Mouse (Mus musculus): ENCODE results near the gene Arl5a.
A peak's percentile ranks its signal among the peaks of the same experiment; 100 is the strongest.

Arl5a gene

DNA sequence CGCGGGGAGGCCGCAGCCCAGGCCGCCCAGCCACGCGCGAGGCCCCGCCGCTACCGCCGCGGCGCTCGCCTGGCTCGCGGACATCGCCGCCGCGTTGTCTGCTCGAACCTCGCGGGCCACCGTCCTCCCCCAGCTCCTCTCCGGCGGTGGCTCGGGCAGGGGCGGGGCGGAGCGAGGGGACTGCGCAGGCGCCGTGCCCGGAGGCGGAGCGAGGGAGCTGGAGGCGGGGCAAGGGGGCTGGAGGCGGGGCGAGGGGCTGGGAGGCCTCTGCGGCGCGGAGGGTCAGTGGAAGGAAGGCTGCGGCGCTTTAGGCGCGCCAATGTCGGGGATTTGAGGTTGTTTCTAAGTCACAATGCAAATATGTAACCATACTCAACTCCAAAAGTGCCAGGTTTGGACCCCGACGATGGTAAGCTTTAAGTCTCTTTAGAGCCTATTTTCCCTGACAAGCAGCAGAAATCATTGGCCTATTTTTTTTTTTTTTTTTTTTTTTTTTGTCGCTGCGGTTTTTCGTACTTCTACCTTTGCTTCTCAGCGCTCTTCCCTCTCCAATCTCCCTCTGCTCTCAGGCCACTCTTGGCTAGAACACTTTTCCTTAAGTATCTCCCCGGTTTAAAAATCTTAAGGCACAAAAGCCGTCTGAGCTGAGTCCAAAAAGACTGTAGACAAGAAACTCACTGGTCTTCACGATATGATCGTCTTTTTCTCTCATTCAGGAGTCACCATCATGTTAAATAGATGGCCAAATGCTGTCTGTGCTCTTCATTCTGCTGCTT is at the start of gene Arl5a:
TSS of gene Arl5a (minus strand) at position 155 of the 776 bp plus-strand sequence.
- DNase-seq (ENCODE audit: low read depth), result peak; percentile 94

DNA sequence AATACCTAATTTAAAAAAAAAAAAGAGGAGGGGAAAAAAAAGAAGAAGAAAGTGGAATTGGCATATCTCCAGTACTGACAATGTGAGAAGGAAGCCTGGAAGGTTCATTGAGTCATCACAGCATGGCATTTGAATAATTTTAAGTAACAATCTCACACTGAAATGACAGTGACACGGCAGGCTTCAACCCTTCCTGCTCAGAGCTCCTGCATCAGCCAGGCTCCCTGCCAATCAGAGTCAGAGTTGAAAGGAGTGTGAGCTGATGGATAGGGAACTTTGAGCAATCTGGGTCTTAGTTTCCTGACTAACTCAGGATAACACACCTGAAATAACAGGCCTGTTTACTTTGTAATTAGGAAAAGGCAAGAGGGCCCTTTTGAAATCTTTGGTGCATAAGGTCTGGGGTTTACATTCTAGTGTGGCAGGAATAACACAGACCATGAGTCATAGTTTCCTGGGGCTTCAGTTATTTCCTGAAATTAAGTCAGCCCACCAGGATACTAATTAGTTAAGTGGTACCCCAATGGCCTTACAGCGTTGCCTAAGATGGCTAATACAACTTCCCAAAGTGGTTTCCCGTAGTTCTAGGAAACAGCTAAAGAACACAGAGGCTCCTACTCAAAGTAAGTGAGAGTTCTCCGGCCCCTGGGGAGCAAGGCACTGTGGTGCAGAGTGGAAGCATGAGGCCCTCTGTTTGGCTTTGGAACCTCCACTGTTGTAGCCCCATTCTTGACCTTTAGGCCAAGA is 47.0 kb upstream of the Arl5a start:
- no peak for DNase-seq (ENCODE audit: low read depth)

DNA sequence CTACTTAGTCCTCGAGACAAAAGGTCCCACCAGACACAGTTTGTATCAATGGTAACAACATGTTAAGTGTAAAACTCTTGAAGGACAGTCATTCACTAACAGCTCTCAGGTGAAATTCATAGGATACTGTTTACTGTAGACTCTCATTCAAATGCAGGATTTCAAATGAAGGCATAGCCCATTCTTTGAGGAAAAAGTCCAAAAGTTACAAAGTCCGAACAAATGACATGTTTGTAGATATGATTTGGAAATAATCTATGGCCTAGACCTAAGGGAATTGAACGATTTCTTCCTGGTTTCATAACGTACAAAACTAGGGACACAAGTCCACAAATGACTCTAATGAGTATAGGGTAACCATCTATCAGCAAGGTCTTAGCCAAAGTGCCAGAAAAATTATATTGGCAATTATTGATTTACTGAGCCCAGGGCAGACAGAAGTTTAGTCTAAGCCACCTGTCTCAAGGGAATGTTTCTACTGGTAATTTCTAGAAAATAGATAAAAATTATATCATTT is 45.4 kb upstream of the Arl5a start:
- no peak for DNase-seq (ENCODE audit: low read depth)

DNA sequence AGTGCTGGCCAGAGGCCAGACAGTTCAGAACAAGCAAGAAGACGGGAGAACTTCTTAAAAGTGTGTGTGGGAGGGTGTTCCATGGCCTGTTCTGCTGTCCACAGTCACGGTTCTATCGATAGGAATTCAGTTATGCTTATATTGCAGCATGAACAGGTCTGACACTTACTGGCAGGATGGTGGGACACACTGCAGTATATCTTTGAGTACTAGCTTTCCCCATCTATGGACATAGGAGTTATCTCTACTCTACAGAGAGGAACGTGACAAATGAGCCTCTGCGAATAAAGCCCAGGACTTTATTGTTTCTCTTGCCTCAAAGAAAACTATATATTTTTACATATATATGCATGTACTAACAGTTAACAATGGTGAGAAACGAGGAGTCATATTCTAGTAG is 42.9 kb upstream of the Arl5a start:
- DNase-seq (ENCODE audit: low read depth), result no peak

DNA sequence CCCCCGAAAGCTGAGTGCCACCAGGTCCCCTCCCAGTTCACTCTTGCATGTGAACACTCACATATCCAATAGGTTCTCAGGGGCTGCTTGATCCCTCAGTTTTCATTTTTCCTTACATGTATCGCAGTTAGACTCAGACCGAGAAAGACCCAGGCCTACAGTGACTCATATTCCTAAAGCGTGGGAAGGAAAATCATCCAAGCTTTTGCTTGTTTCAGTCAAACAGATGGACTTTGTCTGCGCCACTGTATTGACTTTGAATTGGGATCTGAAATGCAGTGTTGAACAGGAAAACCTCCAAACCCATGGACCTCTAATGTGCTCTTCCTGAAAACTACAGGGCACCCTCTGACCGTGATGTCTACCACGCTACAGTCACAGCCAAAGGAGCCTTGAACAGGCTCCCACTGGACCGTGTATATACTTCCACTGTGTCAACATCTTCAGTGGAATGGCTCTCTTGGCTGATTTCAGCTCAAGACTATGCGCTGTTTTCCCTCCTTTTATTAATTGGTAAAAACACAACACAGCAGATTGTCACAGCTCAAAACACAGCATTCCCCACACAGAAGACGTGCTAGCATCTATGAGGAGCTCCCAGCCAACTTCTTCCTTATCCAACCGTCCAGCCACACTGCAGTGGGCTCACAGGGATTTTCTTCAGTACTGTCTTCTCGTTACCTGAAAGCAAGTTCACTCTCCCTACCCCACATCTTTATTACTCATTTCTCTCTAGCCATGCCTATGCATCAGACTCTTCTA is 36.7 kb upstream of the Arl5a start:
- no peak for DNase-seq (ENCODE audit: low read depth)

DNA sequence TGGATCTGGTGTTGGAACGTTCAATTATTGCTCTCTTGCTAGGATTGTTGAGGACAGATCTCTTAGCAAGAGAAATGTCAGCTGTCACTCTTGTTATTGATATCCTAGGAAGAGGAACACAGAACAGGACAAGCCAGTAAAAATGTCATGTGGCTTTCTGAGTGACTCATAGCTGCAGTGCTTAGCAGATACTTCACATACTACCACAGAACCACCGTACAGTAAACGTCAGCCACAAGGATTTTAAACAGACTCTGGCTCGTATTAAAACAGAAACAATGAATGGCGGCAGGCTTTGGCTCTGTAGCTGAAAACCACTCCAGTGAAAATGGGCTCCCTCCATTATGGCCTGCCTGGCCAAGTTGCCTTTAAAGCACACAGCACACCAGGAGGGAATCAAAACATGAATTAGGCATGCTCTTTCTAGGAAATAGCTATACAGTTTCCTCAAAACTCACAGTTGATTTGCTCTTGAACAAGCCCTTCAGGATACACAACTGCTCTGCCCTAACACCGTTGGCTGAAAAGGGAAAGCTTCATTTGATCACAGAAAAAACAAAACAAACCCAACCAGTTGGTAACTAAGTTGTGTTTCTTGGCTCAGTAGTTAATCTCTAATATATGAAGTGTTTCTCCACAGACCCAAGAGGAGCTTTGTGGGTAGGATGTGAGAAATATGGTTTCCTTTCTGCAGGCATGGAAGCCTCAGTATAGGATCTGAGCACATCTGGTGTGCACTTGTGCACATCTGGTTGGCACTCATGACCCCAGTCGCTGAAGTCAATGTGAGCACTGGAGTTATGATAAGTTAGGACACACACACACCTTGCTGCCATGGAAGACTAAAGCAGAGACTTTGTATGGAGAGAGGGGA is 31.1 kb upstream of the Arl5a start:
- DNase-seq (ENCODE audit: low read depth), result peak; percentile 31

DNA sequence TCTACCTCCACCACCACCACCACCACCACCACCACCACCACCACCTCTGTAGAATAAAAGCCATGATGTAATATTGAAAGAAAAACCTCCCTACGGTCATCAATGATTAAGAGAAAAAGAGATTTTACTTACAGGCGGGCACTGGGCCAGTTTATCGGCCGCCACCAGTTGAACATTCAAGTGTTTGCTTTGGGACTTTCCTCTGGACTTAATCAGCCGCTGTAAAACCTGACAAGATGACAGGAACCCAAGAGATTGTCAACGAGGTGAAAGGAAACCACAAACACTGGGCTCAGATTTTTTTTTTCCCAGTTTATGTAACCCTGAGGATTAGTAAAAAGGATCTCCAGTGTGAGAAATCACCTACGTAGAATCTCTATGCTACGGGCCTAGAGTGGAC is 25.1 kb upstream of the Arl5a start:
- DNase-seq (ENCODE audit: low read depth), result peak; percentile 17

DNA sequence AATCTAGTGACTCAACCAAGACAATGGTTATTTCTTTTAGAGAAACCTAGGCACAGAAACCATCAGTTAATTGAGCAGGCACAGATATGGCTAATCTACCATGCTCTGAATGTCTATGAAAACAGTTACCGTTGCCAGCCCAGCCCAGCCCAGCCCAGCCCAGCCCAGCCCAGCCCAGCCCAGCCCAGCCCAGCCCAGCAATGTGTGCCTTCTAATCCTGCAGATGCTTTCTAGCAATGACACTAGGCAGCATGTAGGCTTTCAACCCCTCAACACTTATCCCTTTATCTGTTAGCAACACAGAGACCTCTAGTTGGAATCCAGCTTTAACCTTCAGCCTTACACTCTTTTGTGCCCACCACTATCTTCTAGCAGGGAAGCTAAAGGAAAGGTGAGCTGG is 24.2 kb upstream of the Arl5a start:
- no peak for DNase-seq (ENCODE audit: low read depth)

DNA sequence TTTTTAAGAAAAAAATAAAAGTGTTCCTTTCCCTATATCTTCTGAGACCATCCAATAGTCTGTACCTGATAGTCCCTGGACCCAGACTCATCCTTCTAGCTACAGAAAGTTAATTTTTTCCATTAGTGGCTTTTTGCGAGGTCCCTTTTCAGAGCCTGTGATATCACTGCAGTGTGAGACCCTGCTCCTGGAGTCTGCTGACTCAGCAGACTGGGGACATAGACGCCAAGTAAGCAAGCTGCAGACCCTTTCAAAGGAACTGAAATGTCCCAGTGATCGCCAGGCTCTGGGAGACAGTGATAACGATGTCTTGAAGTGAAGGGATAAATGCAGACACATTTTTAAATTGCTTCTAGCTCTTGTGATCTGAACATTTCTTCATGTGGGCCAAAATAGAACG is 21.9 kb upstream of the Arl5a start:
- no peak for DNase-seq (ENCODE audit: low read depth)

DNA sequence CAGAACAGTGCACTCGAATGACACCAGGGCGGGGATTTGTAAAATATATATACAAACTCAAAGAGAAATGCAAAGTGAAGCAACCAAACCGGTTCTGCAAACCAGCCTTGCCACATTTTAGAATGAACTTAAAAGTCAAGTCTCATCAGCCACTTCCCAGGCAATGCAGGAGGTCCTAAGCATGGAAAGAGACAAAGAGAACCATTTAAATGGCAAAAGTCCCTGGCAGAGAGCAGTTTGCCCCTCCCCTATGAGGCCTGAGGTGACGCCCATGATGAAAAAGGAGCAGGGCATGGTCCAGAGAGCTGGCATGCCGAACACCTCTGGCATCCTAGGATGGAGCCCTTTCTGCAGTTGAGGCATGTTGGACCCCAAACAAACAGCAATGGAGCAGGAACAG is 17.4 kb upstream of the Arl5a start:
- no peak for DNase-seq (ENCODE audit: low read depth)

DNA sequence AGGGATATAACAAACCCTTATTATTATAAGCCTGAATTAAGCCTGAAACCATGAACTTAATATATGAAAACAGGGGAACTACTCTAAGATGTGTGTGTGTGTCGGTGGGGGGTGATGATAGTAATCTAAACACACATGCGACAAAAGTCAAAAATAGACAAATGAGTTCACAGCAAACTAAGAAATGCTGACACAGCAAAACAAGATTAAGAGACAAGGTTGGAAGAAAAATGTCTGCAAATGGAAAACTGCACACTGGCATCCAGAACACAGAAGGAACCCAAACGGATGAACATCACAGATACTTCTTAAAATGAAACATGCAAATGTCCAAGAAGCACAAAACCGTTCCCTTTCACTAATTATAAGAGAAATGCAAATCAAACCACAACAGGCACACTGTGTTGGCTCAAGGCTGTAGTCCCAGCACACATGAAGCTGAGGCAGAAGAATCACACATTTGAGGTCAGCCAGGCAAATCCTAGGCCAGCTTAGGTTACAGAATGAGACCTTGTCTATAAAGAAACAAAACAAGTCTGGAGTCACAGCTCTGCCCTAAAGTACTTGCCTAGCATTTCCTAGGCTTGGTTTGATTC is 15.8 kb upstream of the Arl5a start:
- DNase-seq (ENCODE audit: low read depth), result no peak

DNA sequence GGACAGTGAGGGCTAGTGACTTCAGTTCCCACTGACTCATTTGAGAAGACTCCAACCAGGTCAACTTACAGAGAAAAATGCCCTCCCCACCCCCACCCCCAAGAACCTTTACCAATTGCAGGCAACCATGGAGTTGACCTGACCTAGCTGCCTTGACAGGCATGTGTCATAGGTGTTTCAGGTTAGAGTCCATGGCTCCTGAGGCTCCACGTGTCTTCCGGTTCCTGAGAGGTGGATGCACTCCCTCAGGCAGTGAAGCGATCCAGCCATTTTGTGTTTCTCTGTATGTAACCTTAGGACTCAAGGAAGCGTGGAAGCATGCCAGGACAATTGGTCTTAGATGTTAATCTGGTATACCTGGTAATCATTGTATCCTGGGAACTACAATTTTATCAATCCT is 13.7 kb upstream of the Arl5a start:
- DNase-seq (ENCODE audit: low read depth), result no peak

DNA sequence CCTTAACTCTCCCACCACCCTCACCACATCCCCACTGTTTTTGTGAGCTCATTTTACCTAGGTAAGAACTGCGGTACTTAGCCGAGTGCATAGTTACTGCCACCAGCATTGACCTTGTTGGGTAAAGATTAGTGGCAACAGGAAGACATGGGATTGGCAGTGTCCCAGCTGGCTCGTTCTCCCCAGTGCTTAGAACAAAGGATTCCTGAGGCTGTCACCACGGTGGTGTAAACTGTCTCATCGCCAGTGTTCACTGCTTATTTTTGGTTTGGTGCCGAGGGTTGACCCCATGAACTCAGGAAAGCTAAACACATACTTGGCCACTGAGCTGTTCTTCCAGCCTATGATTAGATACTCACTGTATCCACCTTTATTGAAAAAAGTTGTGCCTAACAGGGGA is 13.3 kb upstream of the Arl5a start:
- no peak for DNase-seq (ENCODE audit: low read depth)

DNA sequence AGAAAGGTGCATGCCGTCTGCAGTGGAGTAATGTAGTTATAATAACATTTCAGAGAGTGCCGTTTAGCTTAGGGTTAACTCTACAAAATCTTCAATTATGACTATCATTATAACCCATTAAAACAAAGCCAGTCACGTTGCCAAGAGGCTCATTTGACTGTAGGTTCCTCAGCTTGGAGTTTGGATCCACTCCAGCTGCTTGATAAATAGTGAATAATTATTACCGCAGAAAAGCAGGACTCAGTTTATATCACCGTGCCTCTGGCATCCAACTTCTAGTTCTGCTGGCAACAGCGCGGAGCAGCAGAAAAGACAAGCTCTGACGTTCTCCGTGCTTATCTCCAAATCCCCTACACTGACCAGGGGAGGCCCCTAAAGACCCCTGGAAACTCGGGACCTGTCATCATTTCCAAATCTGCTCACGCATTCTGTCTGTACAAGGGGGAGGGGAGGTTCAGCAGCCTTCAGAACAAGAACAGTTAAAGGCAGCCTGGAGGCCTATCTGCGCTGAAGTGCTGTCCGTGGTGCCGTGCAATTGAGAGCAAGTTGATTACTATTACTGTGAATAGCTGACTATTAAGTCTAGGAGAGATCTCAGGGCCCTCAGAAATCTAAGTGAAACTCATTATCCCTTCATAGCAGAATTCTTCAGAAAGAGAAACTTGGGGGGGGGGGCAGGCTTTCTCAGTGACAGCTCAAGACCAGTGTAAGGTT is 11.4 kb upstream of the Arl5a start:
- DNase-seq (ENCODE audit: low read depth), result no peak

DNA sequence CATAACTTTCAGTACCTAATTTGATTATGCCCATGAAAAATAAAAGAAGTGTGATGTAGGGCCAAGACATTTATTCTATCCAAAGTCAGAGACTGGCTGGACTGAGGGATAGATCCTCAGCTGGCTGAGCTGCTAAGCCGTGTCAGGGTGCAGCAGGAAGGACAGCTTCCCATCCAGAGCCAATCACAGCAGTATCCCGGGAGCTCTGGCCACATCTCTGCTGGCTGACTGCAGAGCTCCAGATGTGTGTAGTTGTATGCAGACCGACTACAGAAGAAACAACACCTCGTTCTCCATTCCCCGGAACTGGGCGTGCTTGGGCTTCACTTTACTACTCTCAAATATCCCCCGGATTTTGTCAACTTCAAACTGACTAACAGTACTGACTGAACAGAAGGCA is 8.7 kb upstream of the Arl5a start:
- DNase-seq (ENCODE audit: low read depth), result no peak

DNA sequence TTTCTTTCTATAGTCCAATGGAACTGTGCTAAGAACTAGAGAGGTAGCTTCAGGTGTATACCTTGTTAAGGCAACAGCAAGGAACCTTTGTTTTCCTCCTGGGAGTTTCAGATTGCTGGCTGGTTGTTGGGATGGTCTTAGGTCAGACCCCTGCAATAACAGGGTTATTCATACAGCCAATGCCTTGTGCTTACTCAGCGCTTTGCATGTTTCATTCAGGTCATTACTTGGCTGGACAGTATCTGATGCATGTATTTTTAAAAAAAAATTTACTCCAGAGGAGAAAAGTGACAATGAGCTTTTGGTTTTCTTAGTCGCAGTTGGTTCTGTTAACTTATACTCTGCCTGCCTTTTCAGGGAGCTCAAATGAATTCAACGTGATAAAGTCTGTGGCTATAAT is 2.7 kb upstream of the Arl5a start:
- no peak for DNase-seq (ENCODE audit: low read depth)

DNA sequence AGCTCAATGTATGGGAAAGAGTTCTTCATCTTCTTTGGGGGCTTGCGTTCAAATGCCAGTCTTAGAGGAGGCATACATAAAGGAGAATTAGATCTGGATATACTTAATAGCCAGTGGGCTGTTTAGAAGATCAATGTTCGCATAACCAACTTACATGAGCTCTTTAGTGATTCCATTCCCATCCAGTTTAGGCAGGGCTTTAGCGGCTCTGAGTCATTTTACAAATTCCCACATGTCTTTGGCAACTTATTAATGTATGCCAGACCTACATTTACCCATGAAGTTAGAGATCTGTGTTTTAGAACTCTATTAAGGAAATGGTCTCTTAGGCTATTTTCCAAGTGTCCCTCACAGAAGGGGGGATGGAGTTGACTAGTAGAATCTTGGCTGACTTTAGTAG is 1.3 kb upstream of the Arl5a start:
- DNase-seq (ENCODE audit: low read depth), result no peak

DNA sequence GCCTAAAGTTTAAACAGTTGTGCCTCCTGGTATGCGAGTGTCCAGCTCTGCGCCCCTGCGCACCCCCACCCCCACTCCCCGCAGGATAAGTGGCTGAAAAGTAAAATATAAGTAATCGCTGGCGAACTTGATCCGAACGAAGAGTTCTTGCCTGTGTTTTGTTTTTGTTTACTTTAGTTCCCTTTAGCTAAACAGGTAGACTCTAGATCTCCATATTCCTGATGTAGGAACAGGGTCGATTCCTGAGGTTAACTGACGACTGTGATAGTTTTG is 758 bp upstream of the Arl5a start:
- no peak for DNase-seq (ENCODE audit: low read depth)

DNA sequence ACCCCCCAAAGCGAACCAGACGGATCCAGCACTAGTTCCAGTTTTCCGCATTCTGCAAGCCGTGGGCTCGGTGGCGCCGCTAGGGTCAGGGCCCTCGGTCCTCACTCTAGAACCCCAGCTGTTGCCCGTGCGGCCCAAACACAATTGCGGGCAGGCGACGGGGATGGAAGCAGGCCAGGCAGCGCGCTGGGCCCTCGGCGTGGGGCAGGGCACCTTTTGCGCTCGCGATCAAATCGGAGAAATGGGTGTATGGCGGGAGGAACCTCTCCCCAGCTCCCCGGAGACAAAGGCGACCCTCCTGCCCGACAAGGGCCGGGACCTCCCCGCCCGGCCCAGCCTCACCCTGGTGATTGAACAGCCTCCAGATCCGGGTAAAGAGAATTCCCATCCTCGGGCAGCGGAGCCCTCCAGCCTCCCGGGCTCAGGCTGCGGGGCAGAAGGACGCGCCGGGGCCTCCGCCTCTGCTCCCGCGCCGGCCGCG is 413 bp downstream of the Arl5a start:
- DNase-seq (ENCODE audit: low read depth), result peak; percentile 67

DNA sequence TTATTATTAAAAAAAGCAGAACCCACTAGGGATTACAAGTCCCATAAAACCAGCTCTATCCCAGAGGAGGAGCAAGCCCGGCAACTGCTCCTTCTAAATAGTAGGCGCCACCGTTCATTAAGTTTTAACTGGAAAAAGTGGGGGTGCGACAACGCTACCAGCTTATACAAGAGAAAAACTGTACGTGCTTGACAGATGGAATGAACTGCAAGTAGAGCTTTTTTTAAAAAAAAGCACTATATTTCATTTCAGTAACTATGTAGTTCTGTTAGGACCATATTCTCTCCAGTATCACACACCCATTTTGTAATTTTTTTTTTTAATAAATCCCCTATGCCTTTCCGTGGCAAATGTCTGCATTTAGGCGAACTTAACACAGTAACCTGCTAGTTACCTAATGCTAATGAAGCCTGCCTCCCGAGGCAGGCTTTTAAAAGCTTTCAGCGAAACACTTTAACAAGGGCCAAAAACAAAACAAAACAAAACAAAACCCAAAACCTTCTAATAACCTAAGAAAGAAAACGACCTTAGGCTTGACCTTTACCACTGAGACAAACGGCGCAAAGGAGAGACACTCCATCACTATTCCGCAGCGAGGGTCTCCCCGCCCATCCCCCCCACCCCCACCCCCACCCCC is 972 bp downstream of the Arl5a start:
- DNase-seq (ENCODE audit: low read depth), result peak; percentile 46
